Mouse (Mus musculus) thymus, postnatal 10 days (tissue): Measurements from ENCODE around the gene Vmn1r231.

ENCODE experiments used
- DNase-seq, 2 experiments: peaks; one replicate each; pipeline ENCODE4 v3.0.0; 2021; ENCODE audit warnings: low spot score in 2 of 2

Vmn1r231 gene

GRCm38 (mm10) chr17:20904991-20905390 lies at the start of gene Vmn1r231:
Vmn1r231 (minus strand) TSS chr17:20905091.
- DNase-seq = no peak

- no peak for DNase-seq
These were observed 41.7 kb upstream of the Vmn1r231 start for GRCm38 (mm10) chr17:20946636-20947035.

DNA sequence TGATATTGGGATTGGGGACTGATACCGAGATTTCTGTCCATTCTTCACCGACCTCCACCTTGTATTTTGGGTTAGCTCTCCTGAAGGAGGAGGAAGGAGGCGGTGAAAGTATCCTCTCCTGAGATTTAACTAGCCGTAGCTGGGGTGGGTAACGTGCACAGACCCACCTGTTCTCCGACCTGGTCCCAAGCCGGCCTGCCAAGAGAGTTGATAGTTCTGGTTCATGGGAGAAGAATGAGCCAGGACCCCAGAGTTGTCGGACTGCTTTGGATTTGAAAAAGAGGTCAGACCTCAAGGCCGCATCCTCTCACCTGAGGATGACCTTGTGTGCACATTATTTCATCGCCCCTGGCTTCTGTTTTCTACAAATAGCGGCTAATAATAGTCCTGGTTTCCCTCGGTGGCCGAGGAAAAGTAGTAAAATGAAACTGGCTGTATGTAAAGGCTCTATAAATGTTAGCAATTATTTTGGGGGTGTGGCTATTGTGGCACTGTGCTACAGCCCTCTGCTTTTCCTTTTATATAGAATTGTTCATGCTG lies 41.2 kb upstream of the Vmn1r231 start:
- DNase-seq = peak; percentile 7 to 22

DNA sequence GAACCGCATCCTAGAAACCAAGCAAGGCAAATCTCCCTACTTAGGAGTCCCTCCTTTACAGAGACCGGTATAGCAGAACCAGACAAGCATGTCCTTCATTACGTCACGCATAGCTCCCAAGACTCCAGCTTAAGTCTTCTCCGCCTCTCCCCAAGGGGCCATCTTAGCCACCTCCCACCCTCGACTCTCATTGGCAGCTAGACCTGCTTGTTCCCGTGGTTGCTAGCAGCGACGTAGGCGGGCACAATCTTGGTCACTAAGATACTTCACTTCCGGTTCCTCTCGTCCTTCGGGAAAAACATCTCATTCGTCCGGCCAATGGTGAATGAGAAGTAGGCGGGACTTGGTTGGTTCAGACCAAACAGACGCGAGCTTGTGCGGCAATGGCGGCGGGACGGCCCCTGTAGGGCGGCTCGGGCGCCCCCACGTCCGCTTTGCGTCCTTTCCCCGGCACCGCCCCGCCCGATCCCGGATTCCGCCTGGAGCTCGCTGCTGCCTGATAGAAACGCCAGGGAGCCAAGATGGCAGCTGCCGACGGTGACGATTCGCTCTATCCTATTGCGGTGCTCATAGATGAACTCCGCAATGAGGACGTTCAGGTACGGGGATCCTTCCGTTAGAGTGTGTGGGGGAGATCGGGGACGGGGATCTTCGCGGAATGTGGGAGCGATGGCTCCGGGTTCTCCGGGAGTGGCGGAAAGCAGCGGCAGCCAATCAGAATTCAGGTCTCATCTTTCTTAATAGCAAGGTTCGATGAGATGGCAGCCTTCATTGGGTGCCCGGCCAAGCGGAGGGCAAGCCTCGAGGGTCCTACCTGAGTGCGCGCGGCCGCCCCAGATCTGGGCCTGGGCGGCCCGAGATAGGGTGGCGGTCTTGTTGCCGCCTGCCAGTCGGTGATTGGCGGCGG lies 40.3 kb upstream of the Vmn1r231 start, which contains the start of gene Ppp2r1a:
Ppp2r1a (plus strand) TSS at position 327 of the 907 bp plus-strand sequence.
- peak; percentile 93 to 97 for DNase-seq

DNA sequence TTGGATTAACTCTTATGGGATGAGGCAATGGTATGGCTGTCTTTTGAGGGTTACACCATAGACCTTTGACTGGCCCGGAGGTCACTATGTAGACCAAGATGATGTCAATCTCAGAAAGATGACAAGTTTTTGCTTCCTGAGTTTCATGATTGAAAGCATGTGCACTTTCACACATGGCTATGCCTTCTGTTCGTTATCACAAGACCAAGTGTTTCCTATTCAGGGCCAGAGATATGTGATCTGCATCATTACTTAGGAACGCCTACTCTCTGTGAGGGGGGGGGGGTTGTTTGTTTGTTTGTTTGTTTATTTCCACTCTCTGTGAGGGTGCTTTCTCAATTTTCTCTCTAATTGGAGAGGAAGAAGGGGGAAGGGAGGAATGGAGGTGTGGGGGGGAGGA lies 39.3 kb upstream of the Vmn1r231 start:
- no peak for DNase-seq

DNA sequence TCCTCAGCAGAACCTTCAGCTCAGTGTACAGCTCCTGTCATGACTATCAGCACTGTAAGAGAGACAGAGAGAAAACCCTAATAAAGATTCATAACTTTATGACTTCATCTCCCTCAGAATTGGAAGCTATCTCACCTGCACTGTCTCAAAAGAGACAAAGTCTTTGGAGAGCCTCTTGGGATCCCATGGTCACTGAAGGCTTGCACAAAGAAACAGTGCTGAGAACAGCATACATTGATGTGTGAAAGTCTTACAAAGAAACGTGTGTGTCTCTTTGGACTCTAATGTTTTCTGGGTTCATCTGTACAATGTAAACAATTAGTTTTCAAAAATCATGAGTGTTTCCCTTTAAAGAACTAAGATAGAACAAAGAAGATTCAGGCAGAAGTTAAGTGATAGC lies 14.7 kb upstream of the Vmn1r231 start, which contains the start of gene Vmn1r232:
Vmn1r232 (minus strand) TSS at position 101 of the 400 bp plus-strand sequence.
- no peak for DNase-seq

GRCm38 (mm10) chr17:20840144-20840543 lies 64.7 kb downstream of the Vmn1r231 start, which contains the start of gene Vmn1r230:
Vmn1r230 (plus strand) TSS chr17:20840444.
- no peak for DNase-seq
